Mouse (Mus musculus) lung, postnatal 10 days (tissue): ENCODE data around the gene Dhx40.
"Not testable (repeated sequence)": the region's sequence is repeated elsewhere in the genome, so short reads cannot be mapped to it uniquely, and the experiment has no call there.

ENCODE experiments used
- DNase-seq: peaks from one replicate; pipeline ENCODE4 v3.0.0; 2021

The Dhx40 gene

DNA sequence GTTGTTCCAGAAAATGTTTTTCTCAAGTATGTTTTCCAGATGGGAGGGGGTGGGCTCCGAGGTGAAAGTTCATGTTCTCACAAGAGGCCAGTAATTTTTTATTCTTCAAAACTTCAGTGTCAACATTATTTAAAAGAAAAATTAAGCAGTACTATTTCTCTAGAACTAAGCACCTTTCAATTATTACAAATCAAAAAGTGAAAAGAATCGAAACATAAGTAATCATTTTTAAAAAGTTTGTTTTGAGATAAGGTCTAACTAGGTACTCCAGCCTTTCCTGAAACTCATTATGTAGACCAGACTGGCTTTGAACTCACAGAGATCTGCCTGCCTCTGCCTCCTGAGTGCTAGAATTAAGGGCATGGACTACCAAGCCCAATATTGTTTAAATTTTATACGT, 8.7 kb upstream of the Dhx40 start:
- not testable (repeated sequence) for DNase-seq

GRCm38 (mm10) chr11:86814481-86814880, 6.9 kb upstream of the Dhx40 start:
- not testable (repeated sequence) for DNase-seq

DNA sequence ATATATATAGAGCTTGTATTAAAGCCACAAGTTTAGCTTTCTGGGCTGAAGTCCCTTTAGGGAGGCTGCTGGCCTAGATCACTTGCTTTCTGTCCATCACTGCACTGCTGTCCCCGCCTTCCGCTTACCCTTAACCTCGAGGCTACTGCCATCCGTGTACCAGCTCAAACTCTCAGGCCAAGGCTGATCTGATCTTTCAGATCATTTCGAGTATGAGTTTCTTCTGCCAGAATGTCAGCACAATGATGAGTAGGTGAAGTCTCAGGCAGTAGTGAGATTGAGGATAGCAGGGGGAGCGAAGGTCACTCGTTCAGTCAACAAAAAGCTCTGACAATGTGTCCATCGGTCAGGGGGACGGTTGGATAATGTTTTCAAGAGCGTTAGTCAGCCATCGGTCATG, 5.7 kb upstream of the Dhx40 start:
- not testable (repeated sequence) for DNase-seq

DNA sequence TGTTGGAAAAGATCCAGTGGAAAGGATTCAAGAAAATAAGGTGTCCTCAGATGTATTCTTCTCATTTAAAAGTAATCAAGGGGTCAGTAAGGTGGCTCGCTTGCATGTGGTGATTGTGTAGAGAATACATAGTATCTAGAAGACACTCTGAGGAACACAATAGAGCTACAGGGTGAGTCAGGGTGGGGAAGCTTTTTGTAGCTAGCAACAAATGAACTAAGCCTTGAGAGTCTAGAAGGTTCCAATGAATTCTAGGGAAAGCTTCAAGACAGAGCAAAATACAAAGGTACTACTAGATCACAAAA, 3.7 kb upstream of the Dhx40 start:
- DNase-seq, result no peak

DNA sequence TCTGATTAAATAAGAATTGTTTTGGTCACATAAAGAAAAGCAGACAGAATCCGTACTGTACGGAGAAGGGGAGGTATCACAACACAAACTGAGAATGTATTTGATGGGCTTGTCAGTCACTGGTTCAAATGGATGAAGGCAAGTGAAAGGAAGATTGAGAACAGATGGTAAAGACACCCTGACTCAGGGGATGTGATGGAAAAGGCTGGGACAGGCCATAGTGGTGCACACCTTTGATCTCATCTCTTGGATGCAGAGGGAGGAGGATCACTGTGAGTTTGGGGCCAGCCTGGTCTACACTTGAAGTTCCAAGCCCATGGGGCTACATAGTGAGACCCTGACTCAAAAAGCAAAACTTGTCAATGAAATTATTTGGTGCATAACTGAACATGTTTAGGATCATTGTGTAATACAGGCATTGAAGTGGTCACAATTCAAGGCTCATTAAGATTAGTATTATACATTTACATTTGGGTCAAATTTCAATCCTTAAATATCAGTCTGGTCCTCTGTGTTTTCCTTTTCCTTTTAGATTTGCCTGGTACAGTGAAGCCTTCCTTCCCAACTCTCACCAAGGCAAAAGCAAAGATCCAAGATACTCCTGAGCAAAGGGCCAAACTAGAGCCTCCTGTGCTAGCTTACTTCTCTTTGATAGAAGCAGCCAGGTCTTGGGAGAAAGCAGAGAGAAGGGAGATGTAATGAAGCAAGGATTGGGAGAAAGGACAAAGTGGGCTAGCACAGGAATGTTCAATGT, 3.2 kb upstream of the Dhx40 start:
- DNase-seq, result no peak

DNA sequence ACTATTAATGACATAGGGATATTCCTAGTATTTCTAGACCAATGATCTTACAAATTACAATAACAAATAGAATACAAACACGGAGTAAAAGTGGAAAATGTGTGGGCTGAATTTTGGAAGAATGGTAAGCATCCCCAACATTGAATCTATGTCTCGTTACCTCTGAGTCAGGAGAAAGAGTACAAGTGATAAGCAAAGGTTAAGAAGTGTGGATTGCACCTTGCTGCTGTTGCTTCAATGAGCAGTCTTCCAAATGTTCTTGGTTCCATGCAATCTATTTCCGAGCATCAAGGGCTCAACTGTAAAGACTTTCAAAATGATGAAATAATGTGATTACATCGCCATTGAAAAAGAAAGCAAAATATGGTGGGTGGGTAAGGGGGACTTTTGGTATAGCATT, 2.3 kb upstream of the Dhx40 start:
- no peak for DNase-seq

GRCm38 (mm10) chr11:86807001-86807477, 507 bp downstream of the Dhx40 start:
- DNase-seq, result peak; percentile 62

GRCm38 (mm10) chr11:86794161-86794560, 13.4 kb downstream of the Dhx40 start:
- no peak for DNase-seq

- not testable (repeated sequence) for DNase-seq
Observed at GRCm38 (mm10) chr11:86787436-86787835, 20.1 kb downstream of the Dhx40 start.

DNA sequence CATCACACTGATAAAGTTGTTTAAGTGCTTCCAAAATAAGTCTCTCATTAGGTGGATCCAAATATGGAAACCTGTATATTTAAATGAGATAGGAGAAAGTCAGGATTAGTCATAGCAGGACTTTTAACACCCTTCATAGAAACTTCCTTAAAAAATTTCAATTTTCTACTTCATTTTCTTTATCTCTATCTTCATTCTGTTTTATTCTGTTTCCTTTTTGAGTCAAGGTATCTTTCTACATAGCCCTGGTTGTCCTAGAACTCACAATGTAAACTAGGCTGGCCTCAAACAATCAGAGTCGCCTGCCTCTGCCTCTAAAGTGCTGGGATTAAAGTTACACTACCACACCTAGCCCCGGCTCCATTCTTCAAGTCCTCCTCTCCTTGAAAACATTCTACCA, 21.8 kb downstream of the Dhx40 start:
- no peak for DNase-seq

GRCm38 (mm10) chr11:86769884-86770283, 37.7 kb downstream of the Dhx40 start:
- DNase-seq, result peak; percentile 43

DNA sequence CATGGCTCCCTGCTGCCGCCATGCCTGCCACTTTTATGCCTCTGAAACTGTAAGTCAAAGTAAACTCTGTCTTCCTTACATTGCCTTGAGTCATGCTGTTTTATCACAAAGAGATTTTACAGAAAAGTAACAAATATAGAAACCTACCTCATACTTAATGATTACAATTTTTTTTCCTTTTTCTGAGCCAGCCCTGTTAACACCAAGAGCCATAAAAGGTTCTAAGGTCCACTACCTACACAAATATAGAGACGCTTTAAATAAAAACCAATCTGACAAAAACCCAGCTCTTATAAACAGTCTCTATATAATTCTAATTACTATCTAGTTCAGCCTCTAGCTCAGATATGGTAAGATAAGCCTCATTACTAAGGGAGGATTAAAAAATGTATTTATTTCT, 43.0 kb downstream of the Dhx40 start:
- no peak for DNase-seq

DNA sequence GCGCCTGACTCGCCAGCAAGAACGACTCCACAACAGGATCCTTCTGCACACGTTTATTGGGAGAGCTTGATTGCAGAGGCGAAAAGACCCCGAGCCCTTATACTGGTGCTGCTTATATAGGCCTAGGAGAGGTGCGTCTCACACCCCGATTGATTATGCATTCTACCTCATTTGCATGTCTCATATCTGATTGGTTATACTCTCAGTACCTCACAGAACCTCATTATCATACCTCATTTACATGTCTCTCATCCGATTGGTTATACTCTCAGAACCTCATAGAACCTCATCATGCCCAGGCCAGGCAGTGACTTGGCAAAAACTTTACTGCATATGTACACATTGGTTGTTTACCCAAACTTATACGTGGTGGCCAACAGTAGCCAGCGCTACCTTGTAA, 44.4 kb downstream of the Dhx40 start:
- DNase-seq, result not testable (repeated sequence)

DNA sequence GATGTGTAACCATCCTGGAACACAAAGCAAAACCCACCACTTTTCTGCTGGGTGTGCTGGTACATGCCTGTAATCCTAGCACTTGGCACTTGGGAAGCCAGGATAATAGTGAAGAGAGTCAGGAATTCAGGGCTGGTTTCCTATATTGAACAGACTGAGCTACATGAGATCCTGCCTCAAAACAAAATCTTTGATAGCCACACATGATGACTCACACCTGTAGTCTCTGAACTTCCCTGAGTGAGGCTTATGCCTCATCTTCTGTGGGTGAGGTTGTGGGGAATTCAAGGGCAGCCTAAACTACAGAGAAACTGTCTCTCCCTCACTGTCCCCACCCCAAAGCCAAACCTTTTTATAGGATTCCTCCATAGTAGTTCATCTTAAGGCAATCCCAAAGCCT, 47.2 kb downstream of the Dhx40 start:
- DNase-seq, result no peak

- no peak for DNase-seq
Observed at GRCm38 (mm10) chr11:86759886-86760285, 47.7 kb downstream of the Dhx40 start.

DNA sequence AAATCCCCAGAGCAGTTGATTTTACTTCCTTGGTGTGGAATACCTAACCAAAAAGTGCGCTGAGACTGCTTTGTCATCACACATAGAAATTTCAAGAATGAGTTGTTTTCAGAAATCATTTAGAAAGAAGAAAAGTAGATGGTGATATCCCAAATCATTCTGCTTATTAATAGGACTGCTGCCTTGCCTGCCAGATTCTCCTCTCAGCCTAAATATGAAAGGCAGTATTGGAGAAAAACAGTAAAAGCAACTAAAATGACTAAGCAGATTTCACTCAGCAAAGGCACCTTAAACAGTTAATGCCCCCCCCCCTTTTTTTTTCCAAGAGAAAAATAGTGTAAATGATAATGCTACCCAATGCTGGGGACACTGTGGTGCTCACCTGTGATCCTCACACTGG, 48.3 kb downstream of the Dhx40 start:
- DNase-seq, result no peak

- no peak for DNase-seq
Observed at GRCm38 (mm10) chr11:86758559-86758958, 49.0 kb downstream of the Dhx40 start.

- peak; percentile 97 for DNase-seq
Observed at GRCm38 (mm10) chr11:86757480-86758371, 49.8 kb downstream of the Dhx40 start, which contains the start of gene Cltc. Cltc (minus strand) TSS chr11:86757565.

DNA sequence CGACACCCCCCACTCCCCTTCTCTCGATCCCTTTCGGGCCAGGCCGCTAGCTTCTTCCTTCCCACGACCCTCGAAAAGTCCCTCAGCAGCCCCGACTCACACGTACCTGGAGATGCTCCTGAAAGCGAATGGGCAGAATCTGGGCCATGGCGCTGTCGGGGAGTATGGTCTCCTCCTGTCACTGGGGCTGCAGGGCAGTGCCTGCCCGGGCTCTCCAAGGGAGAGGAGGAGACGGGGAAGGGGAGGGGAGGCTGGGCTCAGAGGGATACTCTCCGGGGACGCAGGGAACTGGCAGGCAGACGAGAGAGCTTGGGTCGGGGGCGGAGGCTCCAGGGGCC, 50.4 kb downstream of the Dhx40 start:
- no peak for DNase-seq

DNA sequence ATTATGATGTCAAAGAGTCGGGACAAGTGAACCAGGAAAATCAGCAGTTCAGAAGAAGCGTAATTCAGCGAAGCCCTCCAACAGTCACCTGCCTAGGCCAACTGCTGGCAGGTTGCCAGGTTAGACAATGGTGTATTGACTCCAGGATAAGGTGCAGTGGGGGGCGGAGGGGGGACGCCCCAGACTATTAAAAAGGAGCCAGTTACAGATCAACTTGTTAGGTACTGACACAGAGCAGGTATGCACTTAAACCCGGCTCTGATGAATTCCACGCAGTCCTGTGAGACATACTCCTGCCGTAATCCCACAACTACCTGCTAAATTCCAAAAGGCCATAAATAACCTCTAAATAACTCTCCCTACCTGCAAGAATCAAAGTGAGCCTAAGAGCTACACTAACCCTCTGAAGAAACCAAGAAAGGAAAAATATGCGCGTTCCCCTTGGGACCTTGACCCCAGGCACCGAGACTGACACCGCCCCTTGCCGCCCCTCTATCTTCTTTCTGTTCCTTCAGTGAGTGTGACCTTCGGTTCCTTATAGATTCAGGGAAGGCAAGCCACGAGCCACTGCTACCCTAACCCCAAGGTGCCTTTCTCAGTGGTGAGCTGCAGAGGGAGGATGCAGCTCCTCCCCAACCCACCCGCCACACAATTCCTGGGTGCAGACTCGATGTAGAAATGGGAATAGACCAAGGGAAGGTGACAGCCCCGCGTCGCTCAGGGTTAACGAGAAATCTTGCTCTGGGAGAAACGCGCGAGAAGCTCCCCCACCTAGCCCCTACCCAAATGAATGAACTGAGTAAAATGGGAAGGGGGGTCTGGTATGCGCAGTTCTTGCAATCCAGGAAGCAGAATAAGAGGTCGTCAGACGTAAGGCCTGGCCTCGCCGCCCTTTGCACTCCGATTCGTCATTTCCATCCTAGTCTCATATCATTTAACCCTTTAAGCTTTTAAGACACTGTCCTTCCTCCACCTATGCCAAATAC, 51.1 kb downstream of the Dhx40 start:
- peak; percentile 45 for DNase-seq

DNA sequence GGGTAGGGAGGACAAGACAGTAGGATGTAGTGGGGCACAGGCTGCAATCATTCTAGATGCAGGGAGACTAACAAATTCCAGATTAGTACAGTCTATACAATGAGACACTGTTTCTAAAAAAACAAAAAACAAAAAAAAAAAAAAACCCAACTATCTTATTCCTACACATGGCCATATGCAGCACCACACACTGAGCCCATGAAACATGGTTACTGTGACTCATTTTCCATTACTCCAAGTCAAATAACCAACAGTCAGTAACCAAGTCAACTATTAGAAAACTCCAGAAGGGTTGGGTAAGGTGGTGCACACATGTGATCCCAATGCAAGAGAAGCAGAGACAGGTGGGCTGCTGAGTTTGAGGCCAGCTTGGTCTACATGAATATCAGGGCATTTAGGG, 55.1 kb downstream of the Dhx40 start:
- no peak for DNase-seq

- DNase-seq, result no peak
Observed at GRCm38 (mm10) chr11:86751010-86751409, 56.5 kb downstream of the Dhx40 start.
